Mouse (Mus musculus): Measurements from ENCODE around the gene Zfp990.
"Not testable (repeated sequence)": the region's sequence is repeated elsewhere in the genome, so short reads cannot be mapped to it uniquely, and the experiment has no call there.

Zfp990 gene

GRCm38 (mm10) chr4:145510459-145510858 lies at the start of gene Zfp990:
Gene Zfp990 (plus strand): TSS chr4:145510759.
- DNase-seq (ENCODE audit: low read depth, low spot score) = not testable (repeated sequence)

GRCm38 (mm10) chr4:145463553-145464253 lies 46.9 kb upstream of the Zfp990 start:
- DNase-seq (ENCODE audit: low read depth, low spot score) = peak; percentile 3

GRCm38 (mm10) chr4:145478128-145478527 lies 32.4 kb upstream of the Zfp990 start:
- DNase-seq (ENCODE audit: low read depth, low spot score) = no peak

GRCm38 (mm10) chr4:145480699-145481098 lies 29.9 kb upstream of the Zfp990 start:
- DNase-seq (ENCODE audit: low read depth, low spot score) = not testable (repeated sequence)

- no peak for DNase-seq (ENCODE audit: low read depth, low spot score)
Observed at GRCm38 (mm10) chr4:145489396-145489795, 21.2 kb upstream of the Zfp990 start.

- DNase-seq (ENCODE audit: low read depth, low spot score) = no peak
Observed at GRCm38 (mm10) chr4:145492132-145492531, 18.4 kb upstream of the Zfp990 start.

GRCm38 (mm10) chr4:145493316-145493715 lies 17.2 kb upstream of the Zfp990 start:
- not testable (repeated sequence) for DNase-seq (ENCODE audit: low read depth, low spot score)

- DNase-seq (ENCODE audit: low read depth, low spot score) = not testable (repeated sequence)
Observed at GRCm38 (mm10) chr4:145514637-145515036, 4.1 kb downstream of the Zfp990 start.

- DNase-seq (ENCODE audit: low read depth, low spot score) = not testable (repeated sequence)
Observed at GRCm38 (mm10) chr4:145515776-145516565, 5.4 kb downstream of the Zfp990 start.

GRCm38 (mm10) chr4:145517391-145517790 lies 6.8 kb downstream of the Zfp990 start:
- not testable (repeated sequence) for DNase-seq (ENCODE audit: low read depth, low spot score)

- DNase-seq (ENCODE audit: low read depth, low spot score) = not testable (repeated sequence)
Observed at GRCm38 (mm10) chr4:145543861-145544260, 33.3 kb downstream of the Zfp990 start.

GRCm38 (mm10) chr4:145545106-145545505 lies 34.5 kb downstream of the Zfp990 start:
- not testable (repeated sequence) for DNase-seq (ENCODE audit: low read depth, low spot score)

- not testable (repeated sequence) for DNase-seq (ENCODE audit: low read depth, low spot score)
Observed at GRCm38 (mm10) chr4:145545734-145546349, 35.3 kb downstream of the Zfp990 start.

GRCm38 (mm10) chr4:145546477-145546876 lies 35.9 kb downstream of the Zfp990 start:
- DNase-seq (ENCODE audit: low read depth, low spot score) = not testable (repeated sequence)

- no peak for DNase-seq (ENCODE audit: low read depth, low spot score)
Observed at GRCm38 (mm10) chr4:145556680-145557079, 46.1 kb downstream of the Zfp990 start.

GRCm38 (mm10) chr4:145559505-145560099 lies 49.0 kb downstream of the Zfp990 start:
- DNase-seq (ENCODE audit: low read depth, low spot score) = no peak

GRCm38 (mm10) chr4:145564111-145564821 lies 53.7 kb downstream of the Zfp990 start:
- DNase-seq (ENCODE audit: low read depth, low spot score) = no peak

- DNase-seq (ENCODE audit: low read depth, low spot score) = not testable (repeated sequence)
Observed at GRCm38 (mm10) chr4:145570461-145570860, 59.9 kb downstream of the Zfp990 start.

- not testable (repeated sequence) for DNase-seq (ENCODE audit: low read depth, low spot score)
Observed at GRCm38 (mm10) chr4:145576623-145577022, 66.1 kb downstream of the Zfp990 start.

GRCm38 (mm10) chr4:145580333-145580732 lies 69.8 kb downstream of the Zfp990 start:
- not testable (repeated sequence) for DNase-seq (ENCODE audit: low read depth, low spot score)

- peak; percentile 5 for DNase-seq (ENCODE audit: low read depth, low spot score)
Observed at GRCm38 (mm10) chr4:145585078-145585477, 74.5 kb downstream of the Zfp990 start, which contains the start of gene Gm13212. Gene Gm13212 (plus strand): TSS chr4:145585166.
